Mouse (Mus musculus): ENCODE measurements around the gene Mmp2. TPM values are rescaled to one million over a fixed set of nuclear protein-coding genes. Genes with fewer than 3 reads are reported as not detected.

The Mmp2 gene
- polyA plus RNA-seq, 1 experiment from 2014 or later: 237 TPM

GRCm38 (mm10) chr8:92801231-92801630, 25.9 kb upstream of the Mmp2 start:
- Histone ChIP-seq H3K4me1 (ENCODE audit: control insufficient read depth, insufficient read depth, low read length) (no peaks in the 10 kb centered on the region), H3K27me3 (ENCODE audit: control insufficient read depth, insufficient read depth, low read length) (no peaks in the 10 kb centered on the region), H3K36me3 (ENCODE audit: control insufficient read depth, insufficient read depth, low read length) (no peaks in the 10 kb centered on the region), H3K9me3 (ENCODE audit: control insufficient read depth, low read length) (no peaks in the 10 kb centered on the region), H3K27ac (replicated peaks; ENCODE audit: low read depth, low read length) (no peak overlapping the region), H3K4me2 (ENCODE audit: low read depth, severe bottlenecking) (no peak overlapping the region), H3K9ac (ENCODE audit: low read length) (no peak overlapping the region), H3K4me3 (ENCODE audit: low read depth, low read length) (no peak overlapping the region)
- ATAC-seq (ENCODE audit: insufficient number of reproducible peaks, low FRiP score, low TSS enrichment, low read depth): no peak
- 67% methylated on average over 8 of the region's 8 CpGs for WGBS
- no peak for DNase-seq (ENCODE audit: low spot score)

- ATAC-seq (ENCODE audit: insufficient number of reproducible peaks, low FRiP score, low TSS enrichment, low read depth): no peak
- WGBS: 76% methylated on average over 3 of the region's 3 CpGs
- H3K4me2 ChIP-seq (ENCODE audit: low read depth, severe bottlenecking): no peak overlapping the region
Observed at GRCm38 (mm10) chr8:92802591-92802990, 24.5 kb upstream of the Mmp2 start.

GRCm38 (mm10) chr8:92812773-92813172, 14.3 kb upstream of the Mmp2 start:
- WGBS: 77% methylated on average over 2 of the region's 2 CpGs
- no peaks in the 10 kb centered on the region for H3K9me3 ChIP-seq (ENCODE audit: control insufficient read depth, low read length)
- H3K4me2 ChIP-seq (ENCODE audit: low read depth, severe bottlenecking): no peak overlapping the region
- DNase-seq (ENCODE audit: low spot score) (no peak), ATAC-seq (ENCODE audit: insufficient number of reproducible peaks, low FRiP score, low TSS enrichment, low read depth) (no peak)
- no peaks in the 10 kb centered on the region for H3K4me1 ChIP-seq (ENCODE audit: control insufficient read depth, insufficient read depth, low read length)
- H3K27ac ChIP-seq (replicated peaks; ENCODE audit: low read depth, low read length): no peak overlapping the region
- no peaks in the 10 kb centered on the region for H3K36me3 ChIP-seq (ENCODE audit: control insufficient read depth, insufficient read depth, low read length)
- H3K9ac ChIP-seq (ENCODE audit: low read length): no peak overlapping the region
- no peak overlapping the region for H3K4me3 ChIP-seq (ENCODE audit: low read depth, low read length)
- H3K27me3 ChIP-seq (ENCODE audit: control insufficient read depth, insufficient read depth, low read length): no peaks in the 10 kb centered on the region

More at GRCm38 (mm10) chr8:92802591-92802990, 24.5 kb upstream of the Mmp2 start:
- Histone ChIP-seq H3K27me3 (ENCODE audit: control insufficient read depth, insufficient read depth, low read length) (no peaks in the 10 kb centered on the region), H3K36me3 (ENCODE audit: control insufficient read depth, insufficient read depth, low read length) (no peaks in the 10 kb centered on the region), H3K4me1 (ENCODE audit: control insufficient read depth, insufficient read depth, low read length) (no peaks in the 10 kb centered on the region), H3K27ac (replicated peaks; ENCODE audit: low read depth, low read length) (no peak overlapping the region), H3K9ac (ENCODE audit: low read length) (no peak overlapping the region), H3K4me3 (ENCODE audit: low read depth, low read length) (no peak overlapping the region), H3K9me3 (ENCODE audit: control insufficient read depth, low read length) (no peaks in the 10 kb centered on the region)
- no peak for DNase-seq (ENCODE audit: low spot score)

GRCm38 (mm10) chr8:92815661-92816060, 11.4 kb upstream of the Mmp2 start:
- WGBS: 84% methylated on average over 5 of the region's 5 CpGs
- H3K4me3 ChIP-seq (ENCODE audit: low read depth, low read length): no peak overlapping the region
- H3K27me3 ChIP-seq (ENCODE audit: control insufficient read depth, insufficient read depth, low read length): no peaks in the 10 kb centered on the region
- H3K36me3 ChIP-seq (ENCODE audit: control insufficient read depth, insufficient read depth, low read length): no peaks in the 10 kb centered on the region
- ATAC-seq (ENCODE audit: insufficient number of reproducible peaks, low FRiP score, low TSS enrichment, low read depth) (no peak), DNase-seq (ENCODE audit: low spot score) (no peak)
- H3K9ac ChIP-seq (ENCODE audit: low read length): no peak overlapping the region
- no peak overlapping the region for H3K27ac ChIP-seq (replicated peaks; ENCODE audit: low read depth, low read length)
- no peaks in the 10 kb centered on the region for H3K4me1 ChIP-seq (ENCODE audit: control insufficient read depth, insufficient read depth, low read length)
- no peak overlapping the region for H3K4me2 ChIP-seq (ENCODE audit: low read depth, severe bottlenecking)
- no peaks in the 10 kb centered on the region for H3K9me3 ChIP-seq (ENCODE audit: control insufficient read depth, low read length)

DNA sequence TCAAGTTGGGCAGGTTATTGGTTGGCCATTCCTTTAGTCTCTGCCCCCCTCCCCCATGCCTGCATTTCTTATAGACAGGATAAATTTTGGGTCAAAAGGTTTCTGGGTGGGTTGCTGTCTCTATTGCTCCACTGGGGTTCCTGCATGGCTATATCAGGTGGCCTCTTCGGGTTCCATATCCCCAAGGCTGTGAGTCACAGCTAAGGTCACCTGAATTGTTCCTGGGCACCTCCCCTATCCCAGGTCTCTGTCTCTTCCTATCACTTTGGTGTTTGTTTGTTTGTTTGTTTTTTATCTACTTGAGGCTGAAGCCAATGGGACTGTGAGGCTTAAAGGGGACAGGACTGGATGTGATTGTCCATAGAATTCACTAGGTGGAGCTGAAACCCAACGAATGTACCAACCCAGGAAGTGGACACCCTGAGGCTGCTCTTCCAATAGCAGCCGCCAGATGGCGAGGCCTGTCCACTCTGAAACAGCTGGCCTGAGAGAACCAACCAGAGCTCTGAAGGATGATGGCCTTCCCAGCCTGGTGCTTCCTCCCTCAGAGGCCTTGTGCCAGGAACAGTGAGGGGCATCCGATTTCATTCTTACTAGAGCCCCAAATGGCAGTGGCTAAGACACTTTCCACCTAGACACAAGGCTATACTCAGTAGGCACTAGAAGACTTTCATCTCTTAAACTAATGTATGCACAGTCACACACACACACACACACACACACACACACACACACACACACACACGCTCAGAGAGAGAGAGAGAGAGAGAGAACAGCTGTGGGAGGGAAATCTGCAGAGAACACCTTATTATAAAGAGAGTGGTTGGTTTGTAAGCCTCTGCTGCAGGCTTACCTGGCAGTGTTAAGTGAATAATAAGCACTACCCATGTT, 8.9 kb upstream of the Mmp2 start:
- H3K27me3 ChIP-seq (ENCODE audit: control insufficient read depth, insufficient read depth, low read length): no peaks in the 10 kb centered on the region
- no peaks in the 10 kb centered on the region for H3K9me3 ChIP-seq (ENCODE audit: control insufficient read depth, low read length)
- no peak overlapping the region for H3K4me3 ChIP-seq (ENCODE audit: low read depth, low read length)
- H3K4me2 ChIP-seq (ENCODE audit: low read depth, severe bottlenecking): no peak overlapping the region
- no peak overlapping the region for H3K27ac ChIP-seq (replicated peaks; ENCODE audit: low read depth, low read length)
- no peaks in the 10 kb centered on the region for H3K4me1 ChIP-seq (ENCODE audit: control insufficient read depth, insufficient read depth, low read length)
- no peaks in the 10 kb centered on the region for H3K36me3 ChIP-seq (ENCODE audit: control insufficient read depth, insufficient read depth, low read length)
- H3K9ac ChIP-seq (ENCODE audit: low read length): no peak overlapping the region
- ATAC-seq (ENCODE audit: insufficient number of reproducible peaks, low FRiP score, low TSS enrichment, low read depth): peak; percentile 76
- 24% methylated on average over 6 of the region's 6 CpGs for WGBS
- peak; percentile 96 for DNase-seq (ENCODE audit: low spot score)

DNA sequence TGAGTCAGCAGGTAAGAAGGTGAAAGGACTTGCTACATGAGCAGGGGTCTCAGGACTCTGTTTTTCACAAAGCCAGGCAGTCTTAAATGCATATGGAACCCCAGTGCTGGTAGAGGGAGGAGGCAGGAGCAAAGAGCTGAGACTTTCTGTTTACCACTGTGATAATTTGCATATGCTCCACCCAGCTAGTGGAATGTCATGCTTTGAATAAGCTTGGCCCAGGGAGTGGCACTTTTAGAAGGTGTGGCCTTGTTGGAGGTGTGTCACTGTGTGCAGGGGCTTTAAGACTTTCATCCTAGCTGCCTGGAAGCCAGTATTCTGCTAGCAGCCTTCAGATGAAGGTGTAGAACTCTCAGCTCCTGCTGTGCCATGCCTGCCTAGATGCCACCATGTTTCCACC, 5.9 kb upstream of the Mmp2 start:
- H3K4me2 ChIP-seq (ENCODE audit: low read depth, severe bottlenecking): no peak overlapping the region
- no peak overlapping the region for H3K4me3 ChIP-seq (ENCODE audit: low read depth, low read length)
- no peak overlapping the region for H3K27ac ChIP-seq (replicated peaks; ENCODE audit: low read depth, low read length)
- ATAC-seq (ENCODE audit: insufficient number of reproducible peaks, low FRiP score, low TSS enrichment, low read depth) (no peak), DNase-seq (ENCODE audit: low spot score) (no peak)
- no peaks in the 10 kb centered on the region for H3K36me3 ChIP-seq (ENCODE audit: control insufficient read depth, insufficient read depth, low read length)
- no peaks in the 10 kb centered on the region for H3K27me3 ChIP-seq (ENCODE audit: control insufficient read depth, insufficient read depth, low read length)
- no peak overlapping the region for H3K9ac ChIP-seq (ENCODE audit: low read length)
- no peaks in the 10 kb centered on the region for H3K9me3 ChIP-seq (ENCODE audit: control insufficient read depth, low read length)
- H3K4me1 ChIP-seq (ENCODE audit: control insufficient read depth, insufficient read depth, low read length): no peaks in the 10 kb centered on the region

DNA sequence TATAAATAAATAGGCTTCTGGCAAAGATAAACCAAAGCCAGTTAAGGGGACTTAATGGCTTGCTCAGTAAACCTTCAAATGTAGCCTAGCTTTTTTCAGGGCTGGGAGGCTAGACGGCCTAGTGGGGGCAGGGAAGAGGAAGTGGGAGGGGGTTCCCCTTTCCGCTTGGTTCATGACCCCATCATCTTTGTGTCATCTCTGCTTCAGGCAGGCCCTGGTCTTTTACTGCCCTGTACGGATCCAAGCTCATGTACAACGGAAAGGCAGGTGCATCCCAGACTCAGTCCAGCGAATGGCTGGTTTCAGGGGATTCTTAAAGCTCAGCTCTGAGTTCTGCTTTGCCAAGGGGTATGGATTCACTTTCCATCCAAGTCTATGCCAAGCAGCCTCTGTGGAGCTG, 4.7 kb upstream of the Mmp2 start:
- WGBS: 66% methylated on average over 5 of the region's 5 CpGs
- no peak overlapping the region for H3K4me3 ChIP-seq (ENCODE audit: low read depth, low read length)
- ATAC-seq (ENCODE audit: insufficient number of reproducible peaks, low FRiP score, low TSS enrichment, low read depth): no peak
- no peaks in the 10 kb centered on the region for H3K36me3 ChIP-seq (ENCODE audit: control insufficient read depth, insufficient read depth, low read length)
- no peak overlapping the region for H3K9ac ChIP-seq (ENCODE audit: low read length)
- no peak for DNase-seq (ENCODE audit: low spot score)
- H3K27me3 ChIP-seq (ENCODE audit: control insufficient read depth, insufficient read depth, low read length): no peaks in the 10 kb centered on the region
- H3K4me2 ChIP-seq (ENCODE audit: low read depth, severe bottlenecking): no peak overlapping the region
- no peak overlapping the region for H3K27ac ChIP-seq (replicated peaks; ENCODE audit: low read depth, low read length)
- no peaks in the 10 kb centered on the region for H3K4me1 ChIP-seq (ENCODE audit: control insufficient read depth, insufficient read depth, low read length)
- H3K9me3 ChIP-seq (ENCODE audit: control insufficient read depth, low read length): no peaks in the 10 kb centered on the region

DNA sequence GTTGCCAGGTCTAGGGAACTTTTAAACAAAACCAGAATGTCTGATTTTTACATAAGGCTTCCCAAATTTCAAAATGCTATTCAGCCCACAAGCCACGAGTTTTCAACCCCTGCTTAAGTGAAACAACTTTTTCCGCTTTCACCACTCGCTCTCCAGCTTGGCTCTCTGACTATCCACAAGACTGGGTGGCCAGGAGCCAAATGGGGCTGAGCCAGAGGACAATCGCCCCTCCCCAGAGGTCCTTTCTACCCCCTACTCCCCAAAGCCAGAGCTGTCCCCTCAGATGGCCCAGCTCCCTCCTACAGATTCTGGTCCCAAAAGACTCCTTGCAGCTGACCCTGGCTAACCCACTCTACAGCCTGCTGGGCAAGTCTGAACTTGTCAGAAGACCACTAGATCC, 1.1 kb upstream of the Mmp2 start:
- H3K4me3 ChIP-seq (ENCODE audit: low read depth, low read length): no peak overlapping the region

More for the DNA sequence above, 1.1 kb upstream of the Mmp2 start:
- Histone ChIP-seq H3K4me1 (ENCODE audit: control insufficient read depth, insufficient read depth, low read length) (no peaks in the 10 kb centered on the region), H3K27me3 (ENCODE audit: control insufficient read depth, insufficient read depth, low read length) (no peaks in the 10 kb centered on the region), H3K9me3 (ENCODE audit: control insufficient read depth, low read length) (no peaks in the 10 kb centered on the region), H3K27ac (replicated peaks; ENCODE audit: low read depth, low read length) (no peak overlapping the region), H3K4me2 (ENCODE audit: low read depth, severe bottlenecking) (no peak overlapping the region), H3K9ac (ENCODE audit: low read length) (no peak overlapping the region), H3K36me3 (ENCODE audit: control insufficient read depth, insufficient read depth, low read length) (no peaks in the 10 kb centered on the region; the same call in 1 of the 2 replicates)
- WGBS: 69% methylated on average over 4 of the region's 4 CpGs
- no peak for DNase-seq (ENCODE audit: low spot score)
- ATAC-seq (ENCODE audit: insufficient number of reproducible peaks, low FRiP score, low TSS enrichment, low read depth): no peak

All from limb, embryonic 11.5 days (tissue).